Mouse (Mus musculus): ENCODE data around the gene Hey2. TPM values are rescaled to one million over a fixed set of nuclear protein-coding genes. Genes with fewer than 3 reads are reported as not detected.

The Hey2 gene
- polyA plus RNA-seq (2012; rRNA removed) = 7.3 and 8.5 TPM in 2 replicates

- H3K4me1 ChIP-seq (ENCODE audit: control insufficient read depth, insufficient read depth, low read length) = peaks cover 3% of the 10 kb centered on the region; the same call in 1 of the 2 replicates
- peak; percentile 99 for DNase-seq
- under 1% methylated on average over 70 of the region's 70 CpGs for WGBS
- TF ChIP-seq POLR2A (IDR thresholded peaks at IDR 0.05; ENCODE audit: borderline replicate concordance, extremely low read depth, low read depth, low read length) (peak; percentile 44; the same call in 1 of the 2 replicates), CTCF (IDR thresholded peaks at IDR 0.05; ENCODE audit: insufficient read depth, low read length) (no peak)
- H3K4me3 ChIP-seq (replicated peaks; ENCODE audit: extremely low read depth, low read depth, low read length) = peak within 1 kb of the TSS; percentile 75
These were observed at the start of gene Hey2 for GRCm38 (mm10) chr10:30842643-30843437. Gene Hey2 (minus strand): TSS chr10:30842801.

- Histone ChIP-seq H3K4me3 (replicated peaks; ENCODE audit: extremely low read depth, low read depth, low read length) (no peak overlapping the region), H3K4me1 (ENCODE audit: control insufficient read depth, insufficient read depth, low read length) (no peaks in the 10 kb centered on the region)
- TF ChIP-seq CTCF (IDR thresholded peaks at IDR 0.05; ENCODE audit: insufficient read depth, low read length) = no peak
- TF ChIP-seq POLR2A (IDR thresholded peaks at IDR 0.05; ENCODE audit: borderline replicate concordance, extremely low read depth, low read depth, low read length) = no peak
- no peak for DNase-seq
- WGBS = 53% methylated on average over 4 of the region's 4 CpGs
These were observed 40.6 kb upstream of the Hey2 start for GRCm38 (mm10) chr10:30883085-30883760.

- TF ChIP-seq POLR2A (IDR thresholded peaks at IDR 0.05; ENCODE audit: borderline replicate concordance, extremely low read depth, low read depth, low read length) (no peak), CTCF (IDR thresholded peaks at IDR 0.05; ENCODE audit: insufficient read depth, low read length) (no peak)
- H3K4me3 ChIP-seq (replicated peaks; ENCODE audit: extremely low read depth, low read depth, low read length) = no peak overlapping the region
- no peak for DNase-seq
- WGBS = 91% methylated on average over 10 of the region's 10 CpGs
- no peaks in the 10 kb centered on the region for H3K4me1 ChIP-seq (ENCODE audit: control insufficient read depth, insufficient read depth, low read length)
These were observed 38.5 kb upstream of the Hey2 start for GRCm38 (mm10) chr10:30881109-30881508.

GRCm38 (mm10) chr10:30845101-30845825 is 2.7 kb upstream of the Hey2 start:
- DNase-seq = no peak
- Histone ChIP-seq H3K4me1 (ENCODE audit: control insufficient read depth, insufficient read depth, low read length) (peaks cover 3% of the 10 kb centered on the region; the same call in 1 of the 2 replicates), H3K4me3 (replicated peaks; ENCODE audit: extremely low read depth, low read depth, low read length) (no peak overlapping the region)
- no peak for TF ChIP-seq POLR2A (IDR thresholded peaks at IDR 0.05; ENCODE audit: borderline replicate concordance, extremely low read depth, low read depth, low read length)
- TF ChIP-seq CTCF (IDR thresholded peaks at IDR 0.05; ENCODE audit: insufficient read depth, low read length) = no peak
- 28% methylated on average over 13 of the region's 13 CpGs for WGBS

- DNase-seq = peak; percentile 20
- TF ChIP-seq POLR2A (IDR thresholded peaks at IDR 0.05; ENCODE audit: borderline replicate concordance, extremely low read depth, low read depth, low read length) (no peak), CTCF (IDR thresholded peaks at IDR 0.05; ENCODE audit: insufficient read depth, low read length) (no peak)
- no peak overlapping the region for H3K4me3 ChIP-seq (replicated peaks; ENCODE audit: extremely low read depth, low read depth, low read length)
- peaks cover 3% of the 10 kb centered on the region; the same call in 1 of the 2 replicates for H3K4me1 ChIP-seq (ENCODE audit: control insufficient read depth, insufficient read depth, low read length)
- 21% methylated on average over 30 of the region's 30 CpGs for WGBS
These were observed 1.8 kb upstream of the Hey2 start for GRCm38 (mm10) chr10:30844191-30845010.

- DNase-seq = peak; percentile 27
- WGBS = 3% methylated on average over 21 of the region's 21 CpGs
- Histone ChIP-seq H3K4me3 (replicated peaks; ENCODE audit: extremely low read depth, low read depth, low read length) (peak overlapping the region; percentile 42), H3K4me1 (ENCODE audit: control insufficient read depth, insufficient read depth, low read length) (peaks cover 3% of the 10 kb centered on the region; the same call in 1 of the 2 replicates)
- TF ChIP-seq POLR2A (IDR thresholded peaks at IDR 0.05; ENCODE audit: borderline replicate concordance, extremely low read depth, low read depth, low read length) (no peak), CTCF (IDR thresholded peaks at IDR 0.05; ENCODE audit: insufficient read depth, low read length) (no peak)
These were observed 1.0 kb upstream of the Hey2 start for GRCm38 (mm10) chr10:30843438-30844190.

- DNase-seq = no peak
- no peak for TF ChIP-seq POLR2A (IDR thresholded peaks at IDR 0.05; ENCODE audit: borderline replicate concordance, extremely low read depth, low read depth, low read length)
- TF ChIP-seq CTCF (IDR thresholded peaks at IDR 0.05; ENCODE audit: insufficient read depth, low read length) = no peak
- WGBS = 1% methylated on average over 29 of the region's 29 CpGs
- Histone ChIP-seq H3K4me3 (replicated peaks; ENCODE audit: extremely low read depth, low read depth, low read length) (peak overlapping the region; percentile 75), H3K4me1 (ENCODE audit: control insufficient read depth, insufficient read depth, low read length) (peaks cover 3% of the 10 kb centered on the region; the same call in 1 of the 2 replicates)
These were observed 373 bp downstream of the Hey2 start for GRCm38 (mm10) chr10:30842228-30842627.

GRCm38 (mm10) chr10:30840824-30841223 is 1.8 kb downstream of the Hey2 start:
- TF ChIP-seq POLR2A (IDR thresholded peaks at IDR 0.05; ENCODE audit: borderline replicate concordance, extremely low read depth, low read depth, low read length) (no peak), CTCF (IDR thresholded peaks at IDR 0.05; ENCODE audit: insufficient read depth, low read length) (no peak)
- WGBS = 82% methylated on average over 5 of the region's 5 CpGs
- Histone ChIP-seq H3K4me1 (ENCODE audit: control insufficient read depth, insufficient read depth, low read length) (peaks cover 3% of the 10 kb centered on the region; the same call in 1 of the 2 replicates), H3K4me3 (replicated peaks; ENCODE audit: extremely low read depth, low read depth, low read length) (no peak overlapping the region)
- no peak for DNase-seq

Data from lung, adult 2 months (tissue).